Mouse (Mus musculus) cortical plate, adult 2 months (tissue): ENCODE data around the gene Rdh8.

Experiments used
- CTCF ChIP-seq: fragments of 200-500 bp; IDR thresholded peaks from 2 replicates; pipeline ENCODE4 v1.5.1; 2011; ENCODE audit warnings: mild to moderate bottlenecking, control low read depth, low read length; ENCODE audit not compliant: insufficient read depth; ENCODE audit errors: extremely low read depth
- POLR2A ChIP-seq: fragments of 200-500 bp; IDR thresholded peaks from 2 replicates; pipeline ENCODE4 v1.6.1; 2011; ENCODE audit warnings: mild to moderate bottlenecking, low read length, control low read depth; ENCODE audit not compliant: insufficient read depth; ENCODE audit errors: extremely low read depth

GRCm38 (mm10) chr9:20785055-20785454 lies 33.2 kb upstream of the Rdh8 start:
- TF ChIP-seq CTCF (no peak), POLR2A (no peak)
